Mouse (Mus musculus): ENCODE measurements at regions not wholly inside any gene's neighbourhood (a gene's known extent, or its start where the extent isn't known, plus 50 kb on each side); places are given as distances from the start of the nearest gene placed in this dataset.
"Not testable (repeated sequence)": the region's sequence is repeated elsewhere in the genome, so short reads cannot be mapped to it uniquely, and the experiment has no call there.

DNA sequence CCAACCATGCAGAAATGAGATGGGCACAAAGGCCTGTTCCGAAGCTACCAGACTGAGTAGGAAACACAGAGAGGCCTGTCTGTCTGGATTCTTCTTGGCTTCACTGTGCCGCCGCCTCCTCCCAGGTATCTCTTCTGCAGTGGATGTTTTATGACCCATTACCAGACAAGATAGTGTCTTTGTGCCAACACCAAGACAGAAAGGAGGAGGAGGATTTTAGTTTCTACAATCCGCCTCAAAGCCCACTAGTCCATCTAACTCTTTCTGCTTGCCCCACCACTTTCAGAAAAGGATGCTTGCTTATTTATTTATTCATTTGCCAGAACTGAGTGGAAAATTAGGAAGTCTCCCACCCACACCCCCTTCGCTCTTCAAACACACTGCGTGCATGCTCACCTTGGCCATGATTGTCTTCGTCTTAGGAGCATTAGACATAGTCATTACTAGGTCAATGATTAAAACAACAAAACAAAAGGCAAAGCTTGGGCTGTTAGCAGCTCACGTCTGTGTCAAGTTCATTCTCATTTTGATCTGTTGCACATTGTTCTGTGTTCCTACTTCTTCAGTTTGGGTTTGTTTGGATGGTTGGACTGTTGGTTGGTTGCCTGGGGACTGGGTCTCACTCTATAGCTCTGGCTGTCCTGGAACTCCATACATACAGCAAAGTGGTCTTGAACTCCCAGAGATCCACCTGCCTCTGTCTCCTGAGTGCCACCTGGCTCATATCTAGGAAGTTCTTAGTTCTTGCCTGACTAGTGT lies 61.7 kb upstream of the Cpm start:
- DNase-seq (ENCODE audit: low spot score): no peak

DNA sequence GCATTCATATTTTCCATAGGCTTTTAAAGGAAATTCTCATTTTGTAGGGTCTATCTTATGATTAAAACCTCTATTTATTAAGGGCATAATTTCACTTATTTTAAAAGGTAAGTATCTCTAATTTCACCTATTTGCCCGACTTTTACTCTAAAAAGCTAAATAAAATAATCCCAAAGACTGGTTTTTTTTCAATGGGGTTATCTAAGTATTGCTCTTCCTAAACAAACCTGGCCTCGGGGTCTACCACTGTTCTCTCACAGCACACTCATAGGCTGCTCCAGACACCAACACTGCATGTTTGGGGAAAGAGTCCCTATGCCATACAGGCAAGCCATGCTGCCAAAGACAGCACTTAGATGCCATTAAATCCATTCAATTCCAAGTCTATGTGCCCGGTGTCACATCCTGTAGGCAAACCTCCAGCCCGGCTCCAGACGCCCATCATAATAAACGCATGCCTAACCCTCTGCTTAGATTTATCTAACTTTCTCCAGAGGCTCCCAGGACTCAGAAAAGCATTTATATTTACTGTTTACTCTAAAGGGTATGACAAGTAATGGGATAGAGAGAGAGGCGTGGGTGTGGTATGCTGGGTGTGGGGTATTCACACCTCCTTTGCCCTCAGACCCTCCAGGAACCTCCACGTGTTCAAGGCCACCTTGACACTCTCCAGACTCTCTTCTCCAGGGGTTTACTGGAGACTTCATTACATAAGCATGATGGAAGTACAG lies 62.5 kb upstream of the Cpm start:
- no peak for DNase-seq (ENCODE audit: low spot score)

DNA sequence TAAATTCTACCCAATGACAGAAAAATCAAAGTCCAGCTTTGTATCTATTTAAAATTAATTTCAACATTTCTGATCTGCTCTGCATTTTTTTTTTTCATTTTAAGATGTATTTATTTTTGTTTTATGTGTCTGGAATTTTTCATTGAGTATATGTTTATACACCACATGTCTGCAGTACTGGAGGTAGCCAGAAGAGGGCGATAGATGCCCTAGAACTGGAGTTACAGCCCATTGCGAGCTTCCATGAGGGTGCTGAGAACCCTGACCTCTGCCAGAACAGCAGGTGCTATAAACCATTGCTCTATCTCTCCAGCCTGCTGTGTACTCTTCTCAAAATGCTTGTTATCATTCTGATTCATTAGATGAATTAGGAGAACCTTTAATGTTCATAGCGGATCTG lies 63.1 kb upstream of the Cpm start:
- peak; percentile 1 for DNase-seq (ENCODE audit: low spot score)

DNA sequence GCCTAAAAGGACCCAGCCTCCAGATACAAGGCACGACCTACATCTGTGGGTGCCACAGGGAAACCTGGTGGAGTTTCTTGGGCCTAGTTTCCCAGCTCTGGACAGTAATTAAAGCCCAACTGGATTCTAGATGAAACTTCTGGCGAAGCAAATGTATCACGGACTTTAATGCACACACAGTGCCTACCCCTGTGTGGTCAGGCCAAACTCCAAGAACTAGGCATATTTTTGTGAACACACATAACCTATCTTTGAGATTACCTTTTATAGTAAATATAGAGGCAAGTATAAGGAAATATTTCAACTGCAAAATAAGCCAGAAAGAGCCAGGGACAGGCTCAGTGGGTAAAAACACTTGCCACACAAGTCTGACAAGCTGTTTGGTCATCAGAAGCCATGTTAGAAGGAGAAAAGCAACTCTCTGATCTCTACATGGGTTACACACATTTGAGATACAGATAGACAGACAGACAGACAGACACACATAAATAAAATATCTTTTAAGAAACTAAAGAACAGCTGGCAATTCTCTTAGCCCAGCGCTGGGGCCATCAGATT lies 63.7 kb upstream of the Cpm start:
- no peak for DNase-seq (ENCODE audit: low spot score)

DNA sequence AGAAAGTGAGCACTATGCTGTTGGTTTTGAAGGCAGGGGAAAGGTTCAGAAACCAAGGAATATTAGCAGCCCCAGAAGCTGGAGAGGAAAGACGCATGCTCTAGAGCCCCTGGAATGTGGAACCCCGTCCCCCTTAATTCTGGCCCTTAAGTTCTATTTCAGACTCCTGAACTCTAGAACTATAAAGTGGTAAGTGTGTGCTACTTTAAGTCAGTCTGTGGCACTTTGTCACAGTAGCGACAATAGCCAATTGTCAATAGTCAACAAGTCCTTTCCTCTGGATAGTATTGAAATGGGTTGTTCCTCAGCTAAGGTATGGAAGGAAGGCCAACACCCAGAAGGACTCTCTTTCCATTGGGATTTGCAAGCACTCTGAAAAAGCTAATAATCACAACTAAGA lies 64.2 kb upstream of the Cpm start:
- no peak for DNase-seq (ENCODE audit: low spot score)

DNA sequence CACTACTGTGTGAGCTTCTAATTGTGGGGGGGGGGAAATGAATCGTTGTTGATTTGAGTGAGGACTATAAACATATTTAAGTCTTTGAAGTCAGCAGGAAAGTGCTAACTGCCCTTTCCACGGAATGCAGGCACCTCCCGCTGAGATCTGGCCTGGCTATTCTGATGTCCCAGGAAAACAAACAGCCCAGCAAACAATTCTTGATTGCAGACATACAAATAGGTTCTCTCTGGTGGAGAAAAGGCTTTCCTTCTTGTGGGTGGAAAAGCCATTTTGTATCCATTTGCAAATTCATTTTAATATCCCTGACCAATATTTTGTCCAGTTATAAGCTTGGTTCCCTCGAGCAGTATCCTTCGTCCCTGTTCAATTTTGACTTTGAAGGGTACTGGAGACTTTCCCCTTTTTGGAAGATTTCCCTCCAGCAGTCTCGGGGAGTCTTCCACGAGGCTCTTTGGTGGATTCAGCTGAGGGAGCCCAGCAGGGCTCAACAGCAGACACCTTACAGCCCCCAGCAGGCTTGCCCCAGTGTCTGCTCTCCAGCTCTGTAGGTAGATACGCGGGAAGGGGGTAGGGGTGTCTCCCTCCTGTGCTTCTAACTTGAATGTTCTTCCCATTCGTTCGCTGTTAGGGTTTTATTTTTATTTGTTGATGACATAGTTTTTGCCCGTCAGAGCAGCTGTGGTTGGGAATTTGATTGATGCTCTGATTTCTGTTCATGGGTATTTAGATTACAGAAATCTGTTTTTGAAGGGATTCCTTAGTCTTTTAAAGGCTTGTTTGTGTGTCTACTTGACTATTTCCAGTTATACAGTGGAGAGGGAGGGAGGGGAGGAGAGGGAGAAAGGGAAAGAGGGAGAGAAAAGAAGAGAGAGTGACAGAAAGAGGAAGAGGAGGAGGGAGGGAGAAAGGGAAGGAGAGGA lies 64.9 kb upstream of the Cpm start:
- DNase-seq (ENCODE audit: low spot score): no peak

DNA sequence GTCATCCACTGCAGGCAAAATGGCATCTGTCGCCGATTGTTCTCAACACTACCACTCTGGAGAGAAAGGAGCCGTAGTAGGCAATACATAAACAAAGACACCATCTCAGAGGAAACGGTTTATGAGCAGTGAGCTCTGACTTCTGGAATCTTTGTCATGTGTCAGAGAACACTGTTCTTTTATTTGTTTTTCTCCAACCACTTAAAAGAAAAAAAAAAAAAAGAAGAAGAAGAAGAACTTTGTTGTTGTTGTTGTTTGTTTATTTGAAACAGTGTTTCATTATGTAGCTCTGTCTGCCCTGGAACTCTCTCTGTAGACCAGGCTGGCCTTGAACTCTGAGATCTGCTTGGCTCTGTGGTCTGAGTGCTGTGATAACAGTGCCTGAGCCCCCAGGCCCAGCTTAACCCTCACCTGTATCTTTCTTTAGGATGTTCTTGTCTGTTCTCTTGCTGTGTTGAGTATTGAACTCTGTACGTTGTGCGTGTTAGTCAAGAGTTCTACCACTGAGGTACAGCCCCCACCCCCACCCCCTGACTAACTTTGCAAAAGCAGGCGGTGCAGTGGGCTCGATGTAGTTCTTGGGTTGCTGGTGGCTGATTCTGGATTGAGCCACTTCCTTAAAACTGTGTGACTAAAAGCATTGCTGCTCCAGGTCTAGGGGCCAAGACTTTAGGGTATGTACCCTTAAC lies 65.7 kb upstream of the Cpm start:
- DNase-seq (ENCODE audit: low spot score): no peak

DNA sequence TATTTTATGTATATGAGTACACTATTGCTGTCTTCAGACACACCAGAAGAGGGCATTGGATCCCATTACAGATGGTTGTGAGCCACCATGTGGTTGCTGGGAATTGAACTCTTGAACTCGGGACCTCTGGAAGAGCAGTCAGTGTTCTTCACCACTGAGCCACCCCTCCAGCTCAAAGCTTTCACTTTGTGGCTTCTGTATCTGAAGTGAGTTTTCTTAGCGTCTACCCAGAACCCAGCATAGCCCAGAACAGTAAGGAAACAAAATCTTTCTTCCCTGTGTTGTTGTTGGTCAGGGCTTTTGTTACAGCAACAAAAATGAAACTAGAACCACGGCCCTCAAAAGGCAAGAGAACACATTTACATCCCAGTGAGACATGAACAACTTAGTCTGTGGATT lies 66.5 kb upstream of the Cpm start:
- not testable (repeated sequence) for DNase-seq (ENCODE audit: low spot score)

DNA sequence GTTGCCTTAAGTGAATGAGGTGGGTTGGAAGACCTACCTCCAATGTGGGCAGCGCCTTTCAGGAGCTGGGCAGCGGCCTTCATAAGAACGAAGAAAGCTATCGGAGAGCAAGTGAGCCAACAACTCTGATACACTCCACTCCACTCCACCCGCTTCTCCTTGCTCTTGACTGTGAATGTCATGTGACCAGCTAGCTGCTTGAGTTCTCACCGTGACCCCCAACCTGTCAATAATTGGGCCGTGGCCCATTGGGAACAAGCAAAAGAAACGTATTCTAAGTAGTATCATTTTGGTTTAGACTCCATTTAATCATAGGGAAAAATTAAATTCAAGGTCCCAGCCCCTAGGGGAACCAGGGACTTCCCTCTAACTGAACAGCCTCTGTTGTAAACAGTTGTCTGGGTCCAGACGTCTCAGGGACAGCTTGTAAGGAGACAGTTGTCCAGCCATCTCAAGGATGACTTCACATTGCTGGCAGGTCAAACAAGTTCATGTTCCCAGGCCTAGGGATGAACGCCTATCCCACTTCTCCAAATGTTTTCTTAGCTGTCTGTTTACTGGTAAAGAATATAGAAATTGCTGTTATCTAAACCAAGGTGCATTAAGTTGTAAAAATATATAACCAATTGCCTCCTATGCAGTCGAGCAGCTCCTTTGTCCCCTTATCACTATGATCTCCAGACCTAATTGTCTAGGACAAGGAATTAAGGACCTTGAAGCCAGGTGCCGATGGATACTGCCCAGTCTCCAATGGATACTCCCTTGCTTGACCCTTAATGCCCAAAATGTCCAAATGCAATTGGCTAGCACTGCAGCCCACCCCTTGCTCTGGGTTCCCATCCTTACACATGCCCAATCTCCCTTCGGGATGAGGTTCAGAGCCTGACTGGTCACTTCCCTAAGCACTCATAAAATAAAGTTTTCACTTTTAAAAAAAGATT lies 67.1 kb upstream of the Cpm start:
- DNase-seq (ENCODE audit: low spot score): no peak

DNA sequence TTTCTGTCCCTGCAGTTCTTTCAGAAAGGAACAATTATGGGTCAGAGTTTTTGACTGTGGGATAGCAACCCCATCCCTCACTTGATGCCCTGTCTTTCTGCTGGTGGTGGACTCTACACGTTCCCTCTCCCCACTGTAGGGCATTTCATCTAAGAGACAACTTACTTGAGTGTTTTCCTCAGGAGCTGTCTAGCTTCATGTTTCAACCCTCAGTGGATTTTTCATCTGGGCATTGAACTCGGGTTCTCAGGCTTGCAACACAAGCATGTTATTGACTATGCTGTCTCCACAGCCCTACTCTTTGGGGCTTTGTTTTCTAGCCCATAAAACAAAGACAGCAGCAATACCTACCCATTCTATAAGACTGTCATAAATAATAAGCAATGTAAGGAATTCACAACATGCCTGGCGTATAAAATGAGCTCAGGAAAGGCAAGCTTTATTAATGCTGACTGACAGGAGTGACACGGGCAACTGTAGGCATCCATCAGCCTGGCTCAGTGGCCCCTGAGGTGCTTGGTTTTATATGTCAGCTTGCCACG lies 68.0 kb upstream of the Cpm start:
- DNase-seq (ENCODE audit: low spot score): no peak

DNA sequence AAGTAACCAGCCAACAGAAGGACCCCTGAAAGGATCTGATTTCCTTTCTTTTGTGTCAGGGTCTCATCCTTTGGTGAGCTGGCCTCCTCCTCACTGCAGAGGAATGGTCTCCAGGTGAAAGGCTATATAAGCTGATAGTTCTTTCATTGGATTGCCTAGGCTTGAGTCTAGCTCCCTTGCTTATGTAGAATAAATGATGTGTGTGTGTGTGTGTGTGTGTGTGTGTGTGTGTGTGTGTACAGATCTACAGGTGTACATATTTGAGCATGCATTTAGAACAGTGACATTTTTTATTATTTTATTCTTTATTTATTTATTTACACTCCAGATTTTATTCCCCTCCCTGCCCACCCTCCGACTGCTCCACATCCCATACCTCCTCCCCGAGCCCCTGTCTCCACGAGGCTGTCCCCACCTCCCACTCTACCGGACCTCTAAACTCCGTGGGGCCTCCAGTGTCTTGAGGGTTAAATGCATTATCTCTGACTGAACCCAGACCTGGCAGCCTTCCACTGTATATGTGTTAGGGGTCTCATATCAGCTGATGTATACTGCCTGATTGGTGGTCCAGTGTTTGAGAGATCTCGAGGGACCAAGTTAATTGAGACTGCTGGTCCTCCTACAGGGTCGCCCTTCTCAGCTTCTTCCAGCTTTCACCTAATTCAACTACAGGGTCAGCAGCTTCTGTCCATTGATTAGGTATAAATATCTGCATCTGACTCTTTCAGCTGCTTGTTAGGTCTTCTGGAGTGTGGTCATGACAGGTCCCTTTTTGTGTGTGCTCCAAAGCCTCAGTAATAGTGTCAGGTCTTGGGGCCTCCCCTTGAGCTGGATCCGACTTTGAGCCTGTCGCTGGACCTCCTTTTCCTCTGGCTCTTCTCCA lies 68.7 kb upstream of the Cpm start:
- no peak for DNase-seq (ENCODE audit: low spot score)

DNA sequence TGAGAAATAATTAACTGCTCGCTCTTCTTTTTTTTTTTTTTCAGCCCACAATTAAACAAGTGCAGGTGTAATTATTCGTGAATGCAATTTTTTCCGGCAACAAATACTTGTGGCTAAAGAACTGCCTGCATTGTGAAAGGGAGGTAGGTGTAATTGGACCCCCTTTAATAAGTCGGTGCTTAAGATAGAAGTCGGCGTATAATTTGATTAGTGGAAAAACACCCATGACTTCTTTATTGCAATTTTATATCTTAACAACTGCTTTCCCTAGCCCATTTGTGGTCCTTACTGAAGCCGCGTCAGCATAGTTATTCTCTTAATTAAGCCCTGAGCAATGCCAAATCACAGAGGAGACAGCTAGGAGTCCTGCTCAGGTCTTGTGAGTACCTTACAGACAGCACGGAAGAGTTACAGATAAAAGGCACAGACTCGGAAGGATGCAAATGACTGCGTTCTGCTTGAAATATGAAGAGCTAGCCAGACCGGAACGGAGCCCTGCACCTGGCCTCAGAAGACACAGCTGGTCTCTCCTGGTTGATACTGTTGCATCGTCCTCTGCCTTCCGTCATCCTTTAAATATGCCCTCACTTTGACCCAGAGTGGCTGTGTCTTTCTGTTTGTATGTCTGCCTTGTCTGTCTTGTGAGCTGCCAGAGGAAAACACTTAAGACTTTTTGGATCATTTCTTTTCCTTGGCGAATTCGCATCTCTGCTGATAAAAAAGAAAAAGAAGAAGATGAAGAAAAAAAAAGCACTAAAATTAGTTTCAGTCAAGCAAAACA lies 69.5 kb upstream of the Cpm start:
- DNase-seq (ENCODE audit: low spot score): no peak

DNA sequence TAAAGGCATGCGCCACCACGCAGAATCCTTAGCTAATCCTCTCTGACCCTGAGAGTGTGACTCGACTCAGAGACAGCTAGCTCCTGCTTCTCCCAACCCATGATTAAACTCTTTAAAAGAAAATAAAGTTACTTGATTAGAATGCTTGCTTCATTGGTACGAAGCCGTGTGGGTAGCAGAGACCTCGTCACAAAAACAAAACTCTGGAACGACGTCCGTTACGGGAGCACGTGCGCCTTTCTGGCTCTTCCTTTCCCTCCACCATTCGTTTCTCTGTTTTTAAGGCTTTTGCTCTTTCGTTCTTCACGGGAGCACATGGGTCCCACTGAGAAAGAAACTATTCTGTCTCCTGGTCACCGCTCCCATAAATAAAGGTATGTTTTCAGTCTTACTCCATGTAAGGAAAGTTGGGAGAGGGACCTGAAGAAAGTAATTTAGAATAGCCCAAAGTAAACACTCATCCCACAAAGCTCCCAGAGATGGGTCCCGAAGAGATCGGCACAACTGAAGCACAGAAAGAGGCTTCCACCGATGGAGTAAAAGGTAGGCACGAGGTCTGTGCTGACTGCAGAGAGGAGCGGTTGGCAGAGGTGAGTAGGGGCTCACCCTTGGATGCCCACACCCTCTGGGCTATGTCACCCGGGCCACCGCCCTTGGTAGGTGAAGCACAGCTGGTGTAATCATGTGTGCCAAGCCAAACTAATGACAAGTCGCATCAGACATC lies 70.2 kb upstream of the Cpm start:
- no peak for DNase-seq (ENCODE audit: low spot score)

DNA sequence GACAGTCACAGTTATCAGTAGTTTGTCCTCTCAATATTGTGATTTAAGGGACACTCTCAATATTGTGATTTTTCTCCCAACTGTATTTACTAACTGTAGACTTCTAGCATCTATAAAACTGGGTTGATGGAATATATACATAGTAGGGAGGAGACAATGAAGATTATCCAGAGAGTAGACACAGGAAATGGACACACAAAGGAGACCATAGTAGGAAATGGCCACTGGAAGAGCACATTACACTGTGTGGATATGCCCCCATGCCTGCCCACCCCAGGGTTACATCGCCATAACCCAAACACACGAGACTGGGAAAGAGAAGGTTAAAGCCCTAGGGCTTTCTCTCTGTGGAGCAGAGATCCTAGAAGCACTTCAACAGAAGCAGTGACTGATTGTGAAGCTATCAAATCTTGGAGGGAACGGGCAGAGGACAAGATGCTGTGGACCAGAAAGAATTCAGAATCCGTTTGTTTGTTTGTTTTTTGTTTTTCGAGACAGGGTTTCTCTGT lies 71.0 kb upstream of the Cpm start:
- DNase-seq (ENCODE audit: low spot score): no peak

DNA sequence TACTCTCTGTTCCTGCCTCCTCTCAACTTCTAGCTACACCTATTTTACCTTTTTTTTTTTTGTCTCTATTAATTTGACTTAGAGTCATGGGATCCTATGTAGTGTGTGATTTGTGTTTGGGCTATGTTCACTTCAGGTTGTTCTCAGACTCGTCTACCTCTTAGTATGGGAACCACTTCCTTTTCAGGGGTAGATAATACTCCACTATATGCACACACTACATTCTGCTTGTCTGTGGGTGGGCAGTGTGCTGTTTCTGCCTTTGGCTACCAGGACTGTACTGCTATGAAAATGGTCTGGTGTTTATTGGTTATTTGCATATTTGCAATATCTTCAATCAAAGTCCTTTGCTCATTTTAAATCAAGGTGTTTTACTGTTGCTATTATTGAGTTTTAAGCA lies 71.6 kb upstream of the Cpm start:
- DNase-seq (ENCODE audit: low spot score): no peak

DNA sequence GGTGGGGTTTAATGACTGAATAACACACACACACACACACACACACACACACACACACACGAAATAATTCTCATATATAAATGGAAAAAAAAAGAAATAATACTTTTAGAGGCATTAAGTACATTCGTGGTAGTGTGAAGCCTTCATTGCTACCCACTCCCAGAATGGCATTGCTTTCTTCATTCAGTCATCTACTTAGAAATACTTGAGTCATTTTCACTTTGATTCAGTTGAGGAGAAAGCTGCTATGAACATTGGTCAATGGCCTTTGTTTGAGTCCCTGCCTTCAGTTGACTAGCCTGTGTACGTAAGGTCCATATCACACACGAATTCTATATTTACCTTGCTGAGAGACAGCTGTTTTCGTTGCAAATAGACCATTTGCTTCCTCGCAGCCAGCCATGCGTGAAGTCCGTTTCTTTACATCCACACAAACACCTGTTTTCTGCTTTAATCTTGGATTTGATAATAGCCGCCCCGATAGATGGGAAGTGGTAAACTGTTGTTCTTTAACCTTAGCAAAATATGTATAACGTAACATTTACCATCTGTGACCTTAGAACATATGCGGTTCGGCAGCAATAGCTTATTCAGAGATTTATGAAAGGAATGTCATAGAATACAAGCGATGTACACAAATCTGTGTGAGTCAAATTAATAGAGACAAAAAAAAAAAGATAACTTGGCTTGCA lies 72.3 kb upstream of the Cpm start:
- DNase-seq (ENCODE audit: low spot score): no peak

All from c-Kit-positive CD71-positive TER-119-positive erythroid progenitor cells, embryonic 14.5 days (primary cell).